Mouse (Mus musculus) gastrocnemius, postnatal 10 days (tissue): ENCODE measurements around the gene Brsk1. TPM values are rescaled to one million over a fixed set of nuclear protein-coding genes. Genes with fewer than 3 reads are reported as not detected.

Experiments
- DNase-seq: peaks from one replicate; pipeline ENCODE4 v3.0.0; 2021; ENCODE audit warnings: mixed read lengths
- total RNA-seq, 2 experiments: library from RNA; stranded (reverse); gene quantifications; 2 replicates each; pipeline ENCODE4 v1.2.3; 2021

The Brsk1 gene
- total RNA-seq, 2 experiments from 2014 or later, result 3.3 to 4.6 TPM

- no peak for DNase-seq
Measured at GRCm38 (mm10) chr7:4669156-4669555, 21.2 kb upstream of the Brsk1 start.

- no peak for DNase-seq
Measured at GRCm38 (mm10) chr7:4670655-4671255, 19.6 kb upstream of the Brsk1 start.

- no peak for DNase-seq
Measured at GRCm38 (mm10) chr7:4671956-4672355, 18.4 kb upstream of the Brsk1 start.

GRCm38 (mm10) chr7:4674114-4674731, 16.2 kb upstream of the Brsk1 start:
- no peak for DNase-seq

- DNase-seq, result no peak
Measured at GRCm38 (mm10) chr7:4675200-4675599, 15.2 kb upstream of the Brsk1 start.

GRCm38 (mm10) chr7:4683307-4683706, 7.1 kb upstream of the Brsk1 start:
- DNase-seq, result no peak

GRCm38 (mm10) chr7:4684203-4684602, 6.2 kb upstream of the Brsk1 start:
- no peak for DNase-seq

- peak; percentile 88 for DNase-seq
Measured at GRCm38 (mm10) chr7:4684632-4685417, 5.6 kb upstream of the Brsk1 start, which contains the start of gene Hspbp1. Gene Hspbp1 (minus strand): TSS chr7:4685068.

- DNase-seq, result no peak
Measured at GRCm38 (mm10) chr7:4690951-4691653, 698 bp downstream of the Brsk1 start.

- DNase-seq, result no peak
Measured at GRCm38 (mm10) chr7:4693004-4693403, 2.6 kb downstream of the Brsk1 start.

GRCm38 (mm10) chr7:4702334-4702733, 11.9 kb downstream of the Brsk1 start:
- no peak for DNase-seq

GRCm38 (mm10) chr7:4703195-4703594, 12.8 kb downstream of the Brsk1 start:
- no peak for DNase-seq

GRCm38 (mm10) chr7:4705098-4705497, 14.7 kb downstream of the Brsk1 start:
- peak; percentile 57 for DNase-seq

GRCm38 (mm10) chr7:4712594-4712993, 22.2 kb downstream of the Brsk1 start:
- no peak for DNase-seq

GRCm38 (mm10) chr7:4716955-4717354, 26.6 kb downstream of the Brsk1 start:
- DNase-seq, result no peak

- no peak for DNase-seq
Measured at GRCm38 (mm10) chr7:4719276-4719675, 28.9 kb downstream of the Brsk1 start.

GRCm38 (mm10) chr7:4723508-4723907, 33.1 kb downstream of the Brsk1 start:
- no peak for DNase-seq

- DNase-seq, result no peak
Measured at GRCm38 (mm10) chr7:4724359-4724758, 34.0 kb downstream of the Brsk1 start.

GRCm38 (mm10) chr7:4725169-4725568, 34.8 kb downstream of the Brsk1 start, which contains the start of gene Tmem150b:
Gene Tmem150b (minus strand): TSS chr7:4725249.
- no peak for DNase-seq

GRCm38 (mm10) chr7:4731090-4731489, 40.7 kb downstream of the Brsk1 start:
- DNase-seq, result no peak

GRCm38 (mm10) chr7:4732968-4733392, 42.6 kb downstream of the Brsk1 start:
- DNase-seq, result no peak

GRCm38 (mm10) chr7:4739041-4739543, 48.7 kb downstream of the Brsk1 start:
- DNase-seq, result no peak
